ENCODE assay signal across 33 mouse cellular contexts in genomic region chr14:54682396-54682795, GRCm38 (mm10). TPM values are rescaled to one million over a fixed set of nuclear protein-coding genes. Genes with fewer than 3 reads are reported as not detected.
DNase-seq lines count a peak whose midpoint lies in the region; TF ChIP-seq lines count a peak whose summit lies in the region.
"Had no signal": no experiment of that assay in that cellular context is flagged by ENCODE, and none has a peak within 500 bp of the region (broad histone marks: within the 10 kb centered on the region; RNA-seq: fewer than 3 reads in every experiment).

No protein-coding gene starts in this region.

- H3K27me3 ChIP-seq in testis, adult 2 months (ENCODE audit: control insufficient read depth, insufficient read depth, low read length) = no peaks in the 10 kb centered on the region
- H3K27me3 ChIP-seq: CH12.LX; embryonic facial prominence, embryonic 12.5 days; embryonic facial prominence, embryonic 15.5 days; heart, embryonic 12.5 days; heart, embryonic 15.5 days; hindbrain, embryonic 13.5 days; Patski had no signal

- TF ChIP-seq CTCF in testis, adult 2 months (IDR thresholded peaks at IDR 0.05; ENCODE audit: control insufficient read depth, insufficient read depth, insufficient replicate concordance, low read depth, low read length) = no peak

- DNase-seq in testis, postnatal 10 days (ENCODE audit: low spot score) = no peak
- DNase-seq in thymus, postnatal 14 days = peak; percentile 28
- DNase-seq in thymus, postnatal 25 days = no peak
- peak; percentile 56 for DNase-seq in naive thymus-derived CD4-positive, alpha-beta T cell, adult 2 months (ENCODE audit: low read depth)
- DNase-seq in ovary, postnatal 10 days (ENCODE audit: low spot score) = no peak
- DNase-seq: adrenal gland, adult 2 months; adrenal gland, postnatal 14 days; B cell, adult 2 months; cerebellum, adult 11 months; cerebellum, adult 2 months; cerebellum, adult 9-11 months; cerebellum, postnatal 25 days; forebrain, postnatal 0 days; gastrocnemius, adult 2 months; gastrocnemius, postnatal 14 days; heart, adult 11 months; heart, postnatal 10 days; heart, postnatal 36 days had no signal

- no peak for TF ChIP-seq POLR2A in testis, adult 2 months (IDR thresholded peaks at IDR 0.05; ENCODE audit: control insufficient read depth, low read depth, low read length)

- peak overlapping the region; percentile 56 for H3K4me3 ChIP-seq in testis, adult 2 months (ENCODE audit: control insufficient read depth, low read depth, low read length)
- H3K4me3 ChIP-seq: embryonic facial prominence, embryonic 12.5 days; embryonic facial prominence, embryonic 15.5 days; gastrocnemius, adult 2 months; heart, embryonic 12.5 days; heart, embryonic 15.5 days; hindbrain, embryonic 10.5 days; hindbrain, embryonic 13.5 days had no signal

- H3K36me3 ChIP-seq in testis, adult 2 months (ENCODE audit: control insufficient read depth, insufficient read depth, low read length) = peaks cover 7% of the 10 kb centered on the region

- H3K27ac ChIP-seq in testis, adult 2 months (ENCODE audit: control insufficient read depth, insufficient read depth, low read depth, low read length) = no peak overlapping the region
- H3K27ac ChIP-seq: embryonic facial prominence, embryonic 12.5 days; embryonic facial prominence, embryonic 15.5 days; gastrocnemius, adult 2 months; heart, embryonic 15.5 days; hindbrain, embryonic 10.5 days; hindbrain, embryonic 13.5 days had no signal

- H3K4me1 ChIP-seq in testis, adult 2 months (ENCODE audit: control insufficient read depth, insufficient read depth, low read length) = no peaks in the 10 kb centered on the region
- H3K4me1 ChIP-seq: embryonic facial prominence, embryonic 15.5 days had no signal

RNA-seq across cellular contexts. Expression of gene 1700123O20Rik, which starts 3.6 kb away (rescaled TPM):
- polyA plus RNA-seq in testis, adult 2 months (2012; rRNA removed) = 38.6 and 47.0 TPM in 2 replicates

RNA-seq across cellular contexts. Expression of gene Acin1, which starts 4.3 kb away (rescaled TPM):
- polyA plus RNA-seq in testis, adult 2 months (2012; rRNA removed) = 117 and 121 TPM in 2 replicates

RNA-seq across cellular contexts. Expression of gene Gm29776, which starts 16.2 kb away (rescaled TPM):
- polyA plus RNA-seq in testis, adult 2 months (2012; rRNA removed) = 0.22 and 0.32 TPM in 2 replicates
- polyA plus RNA-seq: G1E had no signal

RNA-seq across cellular contexts. Expression of gene Cebpe, which starts 29.6 kb away (rescaled TPM):
- polyA plus RNA-seq in testis, adult 2 months (2012; rRNA removed) = 0.22 and 0.32 TPM in 2 replicates
- polyA plus RNA-seq: embryonic facial prominence, embryonic 15.5 days; forebrain, embryonic 11.5 days; forebrain, embryonic 14.5 days; forebrain, postnatal 0 days; frontal cortex, adult 2 months; heart, embryonic 12.5 days; hindbrain, embryonic 10.5 days; hindbrain, embryonic 13.5 days; hindbrain, embryonic 16.5 days; inflammation-experienced regulatory T-cells, adult 6 months; Patski had no signal

RNA-seq across cellular contexts. Expression of gene Cdh24, which starts 41.2 kb away (rescaled TPM):
- polyA plus RNA-seq in testis, adult 2 months (2012; rRNA removed) = 9.9 and 10.2 TPM in 2 replicates

Comparison
In these comparisons a context has a peak if more than half of its experiments do, and no peak if none do; other contexts are left out.
1. DNase-seq: peak in thymus, postnatal 14 days (single experiment) and naive thymus-derived CD4-positive, alpha-beta T cell, adult 2 months (single experiment); none in testis, postnatal 10 days (single experiment), thymus, postnatal 25 days (single experiment) and ovary, postnatal 10 days (single experiment).